Mouse (Mus musculus) adrenal gland, adult 18-20 months (tissue): ENCODE data around the gene Zfp386. TPM values are rescaled to one million over a fixed set of nuclear protein-coding genes. Genes with fewer than 3 reads are reported as not detected.

Experiments used
- DNase-seq, 2 experiments: peaks; one replicate each; pipeline ENCODE4 v3.0.0; 2021 to 2022; ENCODE audit warnings: low spot score in 2 of 2
- total RNA-seq, 2 experiments: library from RNA; stranded (reverse); gene quantifications; 1 replicate in 1 of 2; 2 replicates in 1 of 2; pipeline ENCODE4 v1.2.3; 2021

Zfp386 gene
- total RNA-seq, 2 experiments from 2014 or later: 24.6 to 24.9 TPM

- no peak for DNase-seq
Measured at GRCm38 (mm10) chr12:116086951-116087600, 39.6 kb downstream of the Zfp386 start.

- no peak for DNase-seq
Measured at GRCm38 (mm10) chr12:116089836-116090235, 42.3 kb downstream of the Zfp386 start.

- DNase-seq: no peak
Measured at GRCm38 (mm10) chr12:116094765-116095555, 47.4 kb downstream of the Zfp386 start.

GRCm38 (mm10) chr12:116096361-116096904 is 48.9 kb downstream of the Zfp386 start:
- no peak for DNase-seq

- no peak for DNase-seq
Measured at GRCm38 (mm10) chr12:116097166-116097565, 49.6 kb downstream of the Zfp386 start.

- DNase-seq: no peak
Measured at GRCm38 (mm10) chr12:116101945-116102344, 54.4 kb downstream of the Zfp386 start.

GRCm38 (mm10) chr12:116109451-116110353 is 62.2 kb downstream of the Zfp386 start:
- DNase-seq: no peak

GRCm38 (mm10) chr12:116111007-116111694 is 63.6 kb downstream of the Zfp386 start:
- no peak for DNase-seq

Other genes starting within 250 kb of the Zfp386 start
- gene Vipr2, start 30.0 kb downstream of the Zfp386 start, total RNA-seq: under 1 TPM; 0.40 to 0.67 TPM
- gene Wdr60, start 215.3 kb downstream of the Zfp386 start, total RNA-seq: 10 to 100 TPM in 1 of 2 experiments, 1 to 10 TPM in 1; 8.0 to 13.7 TPM
- gene Gm11027, start 227.7 kb downstream of the Zfp386 start, total RNA-seq: not detected
- gene Esyt2, start 233.5 kb downstream of the Zfp386 start, total RNA-seq: 10 to 100 TPM; 50.0 to 54.6 TPM